Mouse (Mus musculus) A20 (cell line): ENCODE data around the gene Gtf2a2.
"Not testable (repeated sequence)": the region's sequence is repeated elsewhere in the genome, so short reads cannot be mapped to it uniquely, and the experiment has no call there.

Experiments used
- DNase-seq: peaks from one replicate; pipeline ENCODE4 v3.0.0-alpha.2; 2011; ENCODE audit warnings: low read depth, low spot score

Gene Gtf2a2

DNA sequence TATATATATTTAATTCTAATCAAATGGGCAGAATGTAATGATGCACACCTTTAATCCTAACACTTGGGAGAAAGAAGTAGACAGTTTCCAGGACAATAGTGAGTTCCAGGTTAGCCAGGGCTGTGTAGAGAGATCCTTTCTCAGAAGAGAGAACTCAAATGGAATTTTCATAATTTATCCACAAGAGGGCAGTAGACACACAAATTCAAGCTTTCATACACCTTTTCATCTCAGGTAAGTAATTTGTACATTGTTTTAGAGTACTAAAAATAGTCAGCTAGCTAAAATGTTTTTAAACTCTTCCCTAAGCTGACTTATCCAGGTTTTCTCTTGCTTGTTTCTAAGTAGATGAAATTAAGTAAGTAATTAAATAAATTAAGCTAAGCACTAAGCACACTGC, 6.5 kb downstream of the Gtf2a2 start:
- peak; percentile 59 for DNase-seq

DNA sequence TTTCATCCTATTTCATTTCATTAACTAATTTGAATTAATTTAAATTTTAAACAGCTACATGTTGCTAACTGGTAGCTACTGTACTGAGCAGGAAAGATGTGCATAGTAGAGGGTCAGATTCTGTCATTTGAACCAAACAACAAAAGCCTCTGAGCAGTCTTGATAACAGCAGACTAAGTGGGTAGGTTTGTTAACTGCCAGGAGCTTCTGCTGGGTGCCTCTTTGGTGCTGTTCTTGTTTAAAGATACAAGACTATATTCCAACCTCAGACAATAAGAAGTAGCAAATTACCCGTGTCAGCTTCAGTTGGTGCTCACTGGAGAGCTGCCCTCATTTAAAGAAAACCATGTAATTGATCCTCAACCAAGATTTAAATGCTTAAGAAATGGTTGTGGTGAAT, 9.3 kb downstream of the Gtf2a2 start:
- DNase-seq: no peak

DNA sequence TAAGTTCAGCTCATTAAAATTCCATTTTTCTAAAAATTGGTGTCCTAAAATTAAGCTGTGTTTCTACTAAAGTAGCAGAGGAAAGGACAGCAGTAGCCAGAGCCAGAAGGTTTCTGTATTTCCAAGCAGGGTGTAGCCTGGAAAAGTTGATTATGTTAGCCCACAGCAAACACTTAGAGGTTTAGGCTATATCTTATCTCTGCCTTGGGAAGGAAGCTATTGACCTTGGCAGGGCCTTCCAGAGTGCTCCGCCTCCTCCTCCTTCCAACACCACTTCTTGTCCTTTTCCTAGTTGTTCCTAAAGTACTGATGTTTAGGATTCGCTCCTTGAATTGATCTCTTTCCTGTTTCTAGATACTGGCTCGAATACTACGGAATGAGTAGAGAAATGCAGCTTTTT, 9.7 kb downstream of the Gtf2a2 start:
- DNase-seq: no peak

GRCm38 (mm10) chr9:70023615-70024014, 11.3 kb downstream of the Gtf2a2 start:
- DNase-seq: not testable (repeated sequence)

DNA sequence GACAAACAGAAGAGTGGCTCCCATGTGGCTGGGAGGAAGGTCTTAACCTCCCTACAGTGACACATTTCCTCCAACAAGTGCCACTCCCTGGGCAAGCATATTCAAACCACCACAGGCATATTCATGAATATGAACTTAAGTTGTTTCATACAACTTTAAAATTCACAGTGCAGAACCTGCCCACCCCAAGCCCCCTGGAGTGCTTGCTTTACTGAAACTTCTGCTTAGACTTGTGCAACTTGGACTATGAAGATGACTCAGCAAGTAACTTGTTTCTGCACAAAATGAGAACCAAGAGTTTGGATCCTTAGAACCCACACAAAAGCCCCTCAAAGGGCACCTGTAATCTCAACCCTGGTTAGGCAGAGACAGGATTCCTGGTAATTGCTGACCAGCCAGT, 12.3 kb downstream of the Gtf2a2 start:
- peak; percentile 53 for DNase-seq

DNA sequence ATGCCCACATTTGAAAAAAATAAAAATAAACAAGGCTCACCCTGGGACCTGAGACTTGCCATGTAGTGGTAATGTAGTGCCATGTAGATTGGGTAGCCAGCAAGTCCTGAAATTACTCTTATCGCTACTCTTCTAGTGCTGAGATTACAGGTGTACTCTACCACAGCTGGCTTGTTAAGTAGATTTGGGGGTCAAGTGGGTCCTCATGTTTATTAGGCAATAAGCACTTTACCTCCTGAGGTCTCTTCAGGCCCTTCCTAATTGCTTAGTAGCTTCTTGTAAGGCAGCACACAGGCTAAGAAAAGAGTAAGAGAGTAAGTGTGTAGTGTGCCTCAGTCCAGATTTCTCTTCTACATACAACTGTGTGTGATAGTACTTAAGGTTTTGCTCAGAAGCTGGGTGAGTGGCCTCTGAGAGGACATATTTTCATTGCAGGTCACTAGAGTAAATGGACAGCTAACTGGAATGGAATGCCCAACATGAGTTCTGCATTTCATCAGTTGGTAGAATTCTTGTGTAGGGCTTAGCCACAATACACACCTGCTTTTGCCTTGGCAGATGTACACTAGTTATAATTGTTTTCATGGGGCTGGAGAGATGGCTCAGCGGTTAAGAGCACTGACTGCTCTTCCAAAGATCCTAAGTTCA, 13.1 kb downstream of the Gtf2a2 start:
- DNase-seq: no peak

DNA sequence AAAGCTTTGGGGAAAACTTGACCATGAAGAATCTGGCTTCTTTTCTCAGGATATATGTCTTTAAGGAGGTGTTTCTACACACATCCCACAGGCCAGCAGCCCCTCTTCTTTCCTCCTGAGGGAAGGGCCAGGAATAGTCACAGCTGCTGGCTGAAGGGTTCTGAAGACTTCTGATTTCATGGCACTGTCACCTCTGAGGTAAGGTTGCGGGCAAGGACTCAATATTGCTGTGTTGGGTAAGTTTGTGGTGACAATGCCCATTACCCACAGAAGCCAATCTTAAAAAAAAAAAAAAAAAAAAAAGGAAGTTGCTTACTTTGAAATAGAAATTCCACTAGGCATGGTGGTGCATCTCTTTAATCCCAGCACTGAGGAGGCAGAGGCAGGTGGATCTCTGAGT, 19.8 kb downstream of the Gtf2a2 start:
- DNase-seq: no peak

DNA sequence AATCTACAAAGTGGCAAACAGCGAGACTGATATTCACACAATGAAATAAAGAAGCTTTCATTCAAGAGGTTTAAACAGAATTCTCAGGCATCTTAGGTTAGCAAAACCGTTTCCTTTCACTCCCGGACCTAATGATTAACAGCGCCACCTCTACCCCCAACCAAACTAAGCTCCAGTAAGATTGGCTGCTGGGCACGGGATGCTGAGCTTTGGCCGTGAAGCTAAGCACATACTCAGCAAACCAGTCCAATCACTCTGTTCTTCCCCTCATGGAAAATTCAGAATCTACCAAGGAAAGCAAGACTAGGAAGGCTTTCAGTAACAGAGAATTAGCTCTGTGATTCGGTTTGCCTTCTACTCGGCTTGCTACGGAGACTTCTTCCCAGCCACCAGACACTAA, 20.7 kb downstream of the Gtf2a2 start:
- DNase-seq: no peak

GRCm38 (mm10) chr9:70034702-70035101, 22.4 kb downstream of the Gtf2a2 start:
- DNase-seq: no peak

DNA sequence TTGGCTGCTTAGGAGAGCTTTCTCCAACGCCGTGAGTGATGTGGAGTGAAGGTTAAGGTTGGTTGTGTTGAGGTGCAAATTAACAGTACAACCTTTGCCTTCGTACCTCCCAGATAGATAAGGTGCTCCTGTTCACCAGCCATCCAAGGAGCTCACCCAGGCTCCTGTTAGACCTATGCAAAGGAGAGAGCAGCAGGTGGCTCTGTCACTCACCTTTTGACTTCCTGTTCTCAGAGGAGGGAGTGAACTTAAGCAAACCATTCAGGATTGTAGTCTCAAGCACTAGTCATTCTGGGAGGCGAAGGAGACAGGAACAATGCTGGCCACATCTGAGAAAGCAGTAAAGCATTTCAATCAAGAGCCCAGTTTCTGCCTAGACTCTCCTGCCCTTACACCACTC, 24.3 kb downstream of the Gtf2a2 start:
- peak; percentile 39 for DNase-seq

GRCm38 (mm10) chr9:70037988-70038387, 25.6 kb downstream of the Gtf2a2 start, which contains the start of gene Gcnt3:
Gene Gcnt3 (minus strand): TSS chr9:70038088.
- DNase-seq: no peak

DNA sequence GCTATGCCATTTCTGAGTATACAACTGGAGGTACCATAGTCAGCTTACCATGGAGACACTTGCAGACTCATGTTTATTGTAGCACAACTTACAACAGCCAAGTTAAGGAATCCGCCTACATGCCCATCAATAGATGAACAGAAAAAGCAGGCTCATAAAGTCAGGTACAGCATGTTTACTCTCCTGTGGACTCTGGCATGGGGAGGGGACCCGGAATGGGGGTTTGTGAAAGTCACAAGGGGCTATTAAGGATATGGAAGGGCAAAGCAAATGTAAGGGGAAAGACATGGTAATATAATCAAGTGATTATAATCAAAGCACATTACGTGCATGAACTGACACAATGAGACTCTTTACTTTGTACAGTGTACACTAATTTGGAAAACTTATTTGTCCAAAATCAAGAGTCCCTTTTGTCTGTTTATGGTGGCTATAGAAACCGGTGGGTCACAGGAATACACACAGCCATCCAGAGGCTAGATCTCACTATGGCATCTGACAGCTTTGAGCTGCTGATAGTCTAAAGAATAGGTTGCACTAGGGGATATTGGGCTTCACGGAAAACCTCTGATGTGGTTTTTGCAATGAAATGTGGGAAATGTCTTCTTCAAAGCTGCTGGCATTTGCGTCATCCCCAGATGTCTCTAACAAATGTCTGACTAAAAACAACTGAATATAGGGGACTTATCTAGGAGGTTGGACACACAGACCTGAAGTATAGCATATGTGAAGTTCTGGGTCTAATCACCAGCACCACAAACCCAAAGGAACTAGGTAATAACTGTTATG, 27.4 kb downstream of the Gtf2a2 start:
- no peak for DNase-seq

- no peak for DNase-seq
Observed at GRCm38 (mm10) chr9:70040570-70040969, 28.2 kb downstream of the Gtf2a2 start.

GRCm38 (mm10) chr9:70042137-70042536, 29.8 kb downstream of the Gtf2a2 start:
- no peak for DNase-seq

DNA sequence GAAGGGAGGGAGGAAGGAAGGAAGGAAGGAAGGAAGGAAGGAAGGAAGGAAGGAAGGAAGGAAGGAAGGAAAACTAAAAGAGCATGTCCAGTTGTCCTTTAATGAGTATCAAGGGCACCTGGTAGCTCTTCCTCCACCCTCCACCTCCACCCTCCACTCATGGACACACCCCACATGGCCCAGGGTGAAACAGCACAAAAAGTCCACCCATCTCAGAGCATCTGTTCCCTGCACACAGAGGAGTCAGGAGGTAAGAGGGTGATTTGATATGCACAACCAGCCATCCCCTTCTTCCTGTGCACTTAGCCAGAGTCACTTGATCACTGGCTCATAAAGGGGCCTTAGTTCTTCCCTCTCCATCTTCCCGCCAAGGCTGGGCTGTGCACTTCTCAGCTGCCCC, 30.6 kb downstream of the Gtf2a2 start:
- no peak for DNase-seq

- no peak for DNase-seq
Observed at GRCm38 (mm10) chr9:70044865-70045264, 32.5 kb downstream of the Gtf2a2 start.

DNA sequence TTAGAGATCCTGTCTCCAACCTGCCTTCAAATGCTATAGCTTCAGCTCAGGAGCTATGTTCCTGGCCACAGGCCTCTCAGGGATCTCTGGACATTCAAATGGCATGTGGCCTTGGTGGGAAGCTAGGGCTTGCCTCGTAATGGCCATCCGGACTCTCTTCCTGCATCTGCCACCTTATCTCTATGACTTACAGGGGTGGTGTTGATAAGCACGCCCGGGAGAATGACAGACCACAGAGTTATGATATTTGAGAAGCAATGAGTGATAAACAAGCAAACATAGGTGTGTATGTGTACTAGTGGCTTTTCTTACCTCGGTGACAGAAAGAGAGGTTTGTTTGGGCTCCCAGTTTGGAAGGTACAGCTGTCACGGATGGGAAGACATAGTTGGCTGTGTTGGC, 33.9 kb downstream of the Gtf2a2 start:
- DNase-seq: no peak

GRCm38 (mm10) chr9:70047839-70048238, 35.5 kb downstream of the Gtf2a2 start:
- no peak for DNase-seq

DNA sequence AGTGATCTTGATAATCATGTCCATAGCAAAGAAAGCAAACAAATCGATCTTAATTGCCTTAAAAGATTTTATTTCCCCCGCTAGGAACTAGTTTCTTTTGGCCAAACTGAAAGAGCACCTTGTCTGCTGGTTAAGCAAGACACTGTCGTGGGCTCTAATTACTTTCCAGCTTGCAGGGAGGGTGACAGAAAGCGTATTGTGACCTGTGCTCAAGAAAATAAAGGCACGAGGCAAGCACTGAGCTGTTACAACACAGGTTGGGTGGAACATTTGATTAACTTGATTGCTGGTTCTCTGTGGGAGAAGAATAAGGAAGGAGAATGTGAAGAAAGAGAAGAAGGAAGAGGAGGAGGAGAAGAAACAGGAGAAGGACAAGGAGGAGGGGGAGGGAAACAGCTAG, 35.9 kb downstream of the Gtf2a2 start:
- DNase-seq: no peak

- DNase-seq: no peak
Observed at GRCm38 (mm10) chr9:70048751-70049415, 36.5 kb downstream of the Gtf2a2 start.

DNA sequence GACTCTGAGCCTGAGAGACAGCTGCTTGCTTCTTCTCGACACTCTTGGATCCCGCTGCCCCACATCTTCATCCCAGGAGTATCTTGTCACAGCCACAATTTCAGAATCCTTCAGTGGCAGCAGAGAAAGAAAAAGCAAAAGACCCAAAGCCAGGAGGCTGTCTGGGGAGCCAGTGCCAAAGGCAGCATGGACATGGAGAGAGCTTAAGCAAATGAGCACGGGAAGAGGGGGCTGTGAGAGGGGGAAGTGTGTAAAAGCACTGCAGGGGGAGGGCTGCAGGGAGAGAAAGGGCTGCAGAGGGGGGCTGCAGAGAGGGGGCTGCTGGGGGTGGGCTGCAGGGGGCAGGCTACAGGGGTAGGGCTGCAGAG, 37.0 kb downstream of the Gtf2a2 start:
- DNase-seq: no peak

DNA sequence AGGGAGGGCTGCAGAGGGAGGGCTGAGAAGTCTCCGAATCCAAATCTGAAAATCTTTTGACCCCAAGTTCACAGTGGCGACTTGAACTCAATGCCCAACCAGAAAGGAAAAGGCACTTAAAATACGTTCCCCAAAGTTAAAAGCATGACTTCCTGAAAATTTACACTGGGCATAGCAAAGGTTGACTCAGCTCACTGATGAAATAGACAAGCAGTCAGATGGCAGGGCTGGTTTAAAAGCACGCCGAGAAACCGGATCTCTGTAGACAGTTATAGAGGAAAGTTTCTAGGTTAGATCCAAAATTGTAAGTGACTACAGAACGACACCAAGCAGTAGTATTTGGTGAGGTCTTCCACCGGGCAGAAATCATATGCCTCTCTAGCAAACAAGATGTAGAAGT, 37.5 kb downstream of the Gtf2a2 start:
- no peak for DNase-seq

DNA sequence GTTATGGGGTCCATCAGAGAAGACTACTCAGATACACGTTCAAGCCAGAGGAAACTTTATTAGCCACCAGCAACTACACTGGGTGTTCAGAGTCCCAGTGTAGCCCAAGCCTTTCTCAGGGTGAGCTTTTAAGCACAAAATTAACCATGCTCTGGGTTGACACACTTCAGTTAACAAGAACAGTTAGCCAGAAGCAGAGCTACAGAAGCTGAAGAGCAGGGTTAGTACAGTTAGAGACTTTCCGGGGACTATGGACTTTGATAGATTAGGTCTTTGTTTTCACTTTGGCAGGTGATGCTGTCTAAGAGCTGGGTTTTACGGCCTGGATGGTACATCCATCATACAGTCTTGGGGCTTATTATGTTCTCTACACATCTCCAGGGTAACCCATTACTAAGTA, 40.4 kb downstream of the Gtf2a2 start:
- DNase-seq: no peak
